Comparison of ENCODE assay signal across 9 mouse cellular contexts in the genomic region with DNA sequence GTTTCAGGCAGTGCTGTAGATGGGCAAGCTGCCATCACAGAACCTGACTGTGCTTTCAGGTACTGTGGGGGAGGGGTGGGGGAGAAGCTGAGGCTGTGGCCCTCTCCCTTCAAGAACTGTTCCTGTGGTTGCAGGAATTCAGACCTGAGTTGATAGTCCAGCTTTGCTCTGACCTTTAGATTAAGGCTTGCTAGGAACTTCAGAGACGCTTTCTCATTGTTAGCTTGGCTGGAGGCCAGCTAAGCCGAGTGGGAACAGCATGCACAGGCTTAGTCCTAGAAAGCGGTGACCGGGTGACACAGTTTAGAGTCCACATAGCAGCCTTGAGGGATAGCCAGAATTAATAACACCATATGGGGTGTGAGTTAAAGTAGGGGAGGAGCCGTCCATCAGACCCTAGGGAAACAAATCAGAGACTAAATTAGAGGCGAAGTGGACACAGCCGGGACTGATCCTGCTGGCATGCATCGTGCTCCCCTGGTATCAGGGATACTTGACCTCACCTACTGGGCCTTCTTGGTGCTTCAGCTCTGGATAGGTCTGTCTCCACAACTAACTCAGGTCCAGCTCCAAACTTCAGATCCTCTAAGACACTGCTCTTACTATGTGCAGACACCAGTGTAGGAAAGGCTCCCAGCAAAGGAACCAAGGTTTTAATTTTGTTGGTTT.
DNase-seq lines count a peak whose midpoint lies in the region; ATAC-seq and TF ChIP-seq lines count a peak whose summit lies in the region.
"Had no signal": no experiment of that assay in that cellular context is flagged by ENCODE, and none has a peak within 500 bp of the region (broad histone marks: within the 10 kb centered on the region; RNA-seq: fewer than 3 reads in every experiment).

No protein-coding gene starts in this region.

- no peaks in the 10 kb centered on the region for H3K9me3 ChIP-seq in hindbrain, embryonic 13.5 days
- H3K9me3 ChIP-seq in liver, embryonic 16.5 days (replicated peaks; ENCODE audit: control insufficient read depth, low read length) = no peaks in the 10 kb centered on the region
- H3K9me3 ChIP-seq: liver, embryonic 13.5 days had no signal

- DNase-seq in left cerebral cortex, postnatal 4 days = peak; percentile 51
- DNase-seq in left cerebral cortex, adult 18-20 months (ENCODE audit: low spot score in 2 of 2) = no peak
- DNase-seq in cerebellum, postnatal 10 days = peak; percentile 77 to 78
- DNase-seq in adipocyte (ENCODE audit: low spot score) = no peak
- DNase-seq: liver, embryonic 13.5 days had no signal

- no peak overlapping the region for H3K4me2 ChIP-seq in hindbrain, embryonic 13.5 days
- H3K4me2 ChIP-seq in liver, embryonic 16.5 days (ENCODE audit: low read depth, low read length) = no peak overlapping the region
- H3K4me2 ChIP-seq: liver, embryonic 13.5 days had no signal

- no peaks in the 10 kb centered on the region for H3K36me3 ChIP-seq in hindbrain, embryonic 13.5 days
- no peaks in the 10 kb centered on the region for H3K36me3 ChIP-seq in liver, embryonic 16.5 days (ENCODE audit: control insufficient read depth, insufficient read depth)
- no peaks in the 10 kb centered on the region for H3K36me3 ChIP-seq in small intestine, adult 2 months (ENCODE audit: control insufficient read depth, insufficient read depth, low read length)
- H3K36me3 ChIP-seq: liver, embryonic 13.5 days had no signal

- H3K4me3 ChIP-seq in hindbrain, embryonic 13.5 days = no peak overlapping the region
- H3K4me3 ChIP-seq in liver, embryonic 16.5 days (ENCODE audit: low read depth, low read length) = no peak overlapping the region
- no peak overlapping the region for H3K4me3 ChIP-seq in small intestine, adult 2 months (ENCODE audit: low read depth, low read length)
- H3K4me3 ChIP-seq: liver, embryonic 13.5 days had no signal

- ATAC-seq in hindbrain, embryonic 13.5 days (ENCODE audit: low FRiP score) = peak; percentile 63
- ATAC-seq in liver, embryonic 16.5 days (ENCODE audit: low read depth) = peak; percentile 61; the same call in 1 of the 2 replicates
- ATAC-seq in granulocyte monocyte progenitor cell, adult 5-6 weeks (replicated peaks; ENCODE audit: poor library complexity, severe bottlenecking) = no peak

- H3K27me3 ChIP-seq in hindbrain, embryonic 13.5 days = no peaks in the 10 kb centered on the region
- no peaks in the 10 kb centered on the region for H3K27me3 ChIP-seq in liver, embryonic 16.5 days (ENCODE audit: control insufficient read depth, insufficient read depth, low read depth, low read length)
- no peaks in the 10 kb centered on the region for H3K27me3 ChIP-seq in small intestine, adult 2 months (ENCODE audit: control insufficient read depth, insufficient read depth, low read length)
- H3K27me3 ChIP-seq: liver, embryonic 13.5 days had no signal

- no peak for TF ChIP-seq CTCF in small intestine, adult 2 months (IDR thresholded peaks at IDR 0.05; ENCODE audit: extremely low read depth, insufficient read length, insufficient replicate concordance, low read depth, low read length)

- no peak overlapping the region for H3K27ac ChIP-seq in hindbrain, embryonic 13.5 days
- H3K27ac ChIP-seq in liver, embryonic 16.5 days (ENCODE audit: low read length) = no peak overlapping the region
- H3K27ac ChIP-seq in small intestine, adult 2 months (ENCODE audit: insufficient read depth, low read depth, low read length) = peak overlapping the region; percentile 75
- H3K27ac ChIP-seq: liver, embryonic 13.5 days had no signal

- intact Hi-C loops in left cerebral cortex, postnatal 4 days (cut with DNase I) = no loop called here

- 49% methylated on average over 8 of the region's 8 CpGs for WGBS in hindbrain, embryonic 13.5 days
- WGBS in liver, embryonic 16.5 days (ENCODE audit: insufficient replicate concordance) = 63% methylated on average over 8 of the region's 8 CpGs
- WGBS in small intestine, adult 2 months = 16% methylated on average over 8 of the region's 8 CpGs

- H3K4me1 ChIP-seq in hindbrain, embryonic 13.5 days (replicated peaks) = peaks cover 6% of the 10 kb centered on the region
- H3K4me1 ChIP-seq in liver, embryonic 16.5 days (ENCODE audit: control insufficient read depth, low read depth, low read length) = no peaks in the 10 kb centered on the region
- H3K4me1 ChIP-seq in small intestine, adult 2 months (ENCODE audit: control insufficient read depth, insufficient read depth, insufficient read length, low read length) = peaks cover 6% of the 10 kb centered on the region; the same call in 1 of the 2 replicates
- H3K4me1 ChIP-seq: liver, embryonic 13.5 days had no signal

- no peak for TF ChIP-seq POLR2A in small intestine, adult 2 months (IDR thresholded peaks at IDR 0.05; ENCODE audit: low read depth, low read length)

- no peak overlapping the region for H3K9ac ChIP-seq in hindbrain, embryonic 13.5 days
- H3K9ac ChIP-seq in liver, embryonic 16.5 days (ENCODE audit: low read depth, low read length) = no peak overlapping the region
- H3K9ac ChIP-seq: liver, embryonic 13.5 days had no signal

Comparison
In these comparisons a context has a peak if more than half of its experiments do, and no peak if none do; other contexts are left out.
1. DNase-seq: peak in left cerebral cortex, postnatal 4 days (single experiment) and cerebellum, postnatal 10 days (2 of 2); none in left cerebral cortex, adult 18-20 months (0 of 2) and adipocyte (single experiment).